Mouse (Mus musculus) heart, postnatal 0 days (tissue): Measurements from ENCODE around the gene Dnaic2. TPM values are rescaled to one million over a fixed set of nuclear protein-coding genes. Genes with fewer than 3 reads are reported as not detected.

Experiments used
- ATAC-seq: fragments of 200-750 bp; cut with Nextera tagmentation; 2 replicates; pipeline ENCODE4 v1.8.0; 2017; ENCODE audit warnings: low read depth, moderate number of reproducible peaks, moderate library complexity; ENCODE audit not compliant: insufficient read depth
- DNase-seq: peaks from one replicate; pipeline ENCODE4 v3.0.0-alpha.2; 2016; ENCODE audit warnings: low spot score
- H3K27ac ChIP-seq: fragments of 300-500 bp; sonication (generic); 2 replicates; pipeline ENCODE4 v1.5.1; 2014; ENCODE audit warnings: low read depth, mild to moderate bottlenecking
- H3K27me3 ChIP-seq: fragments of 300-500 bp; sonication (generic); 2 replicates; pipeline ENCODE4 v1.6.1; 2014; ENCODE audit warnings: low read length, mixed read lengths; ENCODE audit not compliant: control insufficient read depth, insufficient read depth
- H3K36me3 ChIP-seq: fragments of 300-500 bp; sonication (generic); replicated peaks from 2 replicates; pipeline ENCODE4 v1.6.1; 2014; ENCODE audit warnings: low read length, mixed read lengths; ENCODE audit not compliant: control insufficient read depth, insufficient read depth
- H3K4me1 ChIP-seq: fragments of 300-500 bp; sonication (generic); 2 replicates; pipeline ENCODE4 v1.6.1; 2014; ENCODE audit warnings: antibody characterized with exemption; ENCODE audit not compliant: control insufficient read depth, insufficient read depth
- H3K4me2 ChIP-seq: fragments of 300-500 bp; sonication (generic); 2 replicates; pipeline ENCODE4 v1.6.1; 2014; ENCODE audit warnings: low read depth, mild to moderate bottlenecking, low read length, moderate library complexity
- H3K4me3 ChIP-seq: fragments of 300-500 bp; sonication (generic); 2 replicates; pipeline ENCODE4 v1.5.1; 2014; ENCODE audit warnings: low read depth, low read length
- H3K9ac ChIP-seq: fragments of 300-500 bp; sonication (generic); replicated peaks from 2 replicates; pipeline ENCODE4 v1.6.1; 2014; ENCODE audit warnings: low read depth, low read length, mixed read lengths
- H3K9me3 ChIP-seq: fragments of 300-500 bp; sonication (generic); replicated peaks from 2 replicates; pipeline ENCODE4 v1.6.1; 2016; ENCODE audit warnings: low read length; ENCODE audit not compliant: control insufficient read depth
- CTCF ChIP-seq: IDR thresholded peaks from 2 replicates; pipeline ENCODE4 v1.5.1; 2016; ENCODE audit warnings: antibody characterized with exemption, control low read depth, low read depth
- EP300 ChIP-seq: IDR thresholded peaks from 2 replicates; pipeline ENCODE4 v1.6.1; 2016; ENCODE audit warnings: antibody characterized with exemption, low read depth
- WGBS: fragments of 180-500 bp; shearing (Covaris S2); extraction: QIAGEN DNeasy Blood & Tissue Kit; methylation state at CpG from one replicate; pipeline ENCODE4 v1.1.7; 2014; 5-methylcytosine and 5-hydroxymethylcytosine counted together
- polyA plus RNA-seq: library from polyadenylated mRNA; unstranded; fragments of >200 nt; fragmentation: Nextera tagmentation; extraction: Ambion mirVana; gene quantifications from 2 replicates; pipeline ENCODE4 v1.2.1, GENCODE M21; 2015
- total RNA-seq: library from RNA; depleted of rRNA; stranded (reverse); fragments of >200 nt; gene quantifications from 2 replicates; pipeline ENCODE4 v1.2.3, GENCODE M21; 2014; ENCODE audit warnings: low replicate concordance; rRNA removed

The Dnaic2 gene
- total and polyA plus RNA-seq, 2 experiments from 2014 or later, result 0.33 TPM; not detected in 1

GRCm38 (mm10) chr11:114801906-114802305, 74.7 kb downstream of the Dnaic2 start:
- Histone ChIP-seq H3K4me1 (no peaks in the 10 kb centered on the region), H3K36me3 (no peaks in the 10 kb centered on the region), H3K27ac (no peak overlapping the region), H3K9ac (no peak overlapping the region), H3K4me2 (no peak overlapping the region), H3K27me3 (0 out of 2 replicates have a peak, but pooled peaks cover 4% of the 10 kb centered on the region), H3K9me3 (no peaks in the 10 kb centered on the region; the same call in 1 of the 2 replicates), H3K4me3 (no peak overlapping the region)
- ATAC-seq (no peak), DNase-seq (no peak)
- WGBS, result 96% methylated on average over 1 of the region's 1 CpGs
- no peak for TF ChIP-seq EP300

GRCm38 (mm10) chr11:114802540-114803267, 75.5 kb downstream of the Dnaic2 start:
- H3K9ac ChIP-seq, result no peak overlapping the region
- ATAC-seq (no peak), DNase-seq (no peak)
- no peaks in the 10 kb centered on the region for H3K4me1 ChIP-seq
- no peak overlapping the region for H3K4me3 ChIP-seq
- H3K4me2 ChIP-seq, result no peak overlapping the region
- H3K36me3 ChIP-seq, result no peaks in the 10 kb centered on the region
- no peak for TF ChIP-seq CTCF
- no peak for TF ChIP-seq EP300
- WGBS, result 57% methylated on average over 15 of the region's 15 CpGs
- no peaks in the 10 kb centered on the region for H3K27me3 ChIP-seq
- no peak overlapping the region for H3K27ac ChIP-seq
- H3K9me3 ChIP-seq, result no peaks in the 10 kb centered on the region; the same call in 1 of the 2 replicates

GRCm38 (mm10) chr11:114803990-114804389, 76.8 kb downstream of the Dnaic2 start:
- Histone ChIP-seq H3K36me3 (no peaks in the 10 kb centered on the region), H3K9me3 (no peaks in the 10 kb centered on the region; the same call in 1 of the 2 replicates), H3K9ac (no peak overlapping the region), H3K4me3 (no peak overlapping the region), H3K27ac (no peak overlapping the region), H3K4me1 (no peaks in the 10 kb centered on the region), H3K4me2 (no peak overlapping the region), H3K27me3 (no peaks in the 10 kb centered on the region)
- DNase-seq (no peak), ATAC-seq (no peak)
- no peak for TF ChIP-seq EP300
- no peak for TF ChIP-seq CTCF
- WGBS, result 51% methylated on average over 8 of the region's 8 CpGs

GRCm38 (mm10) chr11:114807025-114807424, 79.8 kb downstream of the Dnaic2 start:
- no peak for TF ChIP-seq EP300
- no peak for TF ChIP-seq CTCF
- no peaks in the 10 kb centered on the region for H3K36me3 ChIP-seq
- H3K4me2 ChIP-seq, result no peak overlapping the region
- H3K4me3 ChIP-seq, result no peak overlapping the region
- no peaks in the 10 kb centered on the region for H3K27me3 ChIP-seq
- H3K4me1 ChIP-seq, result no peaks in the 10 kb centered on the region
- DNase-seq (no peak), ATAC-seq (no peak)
- 64% methylated on average over 2 of the region's 2 CpGs for WGBS
- no peak overlapping the region for H3K27ac ChIP-seq
- H3K9me3 ChIP-seq, result no peaks in the 10 kb centered on the region
- no peak overlapping the region for H3K9ac ChIP-seq

Other genes starting within 250 kb of the Dnaic2 start
- 331 and 650 TPM in 2 replicates for gene Rpl38, start 58.9 kb upstream of the Dnaic2 start, total RNA-seq
- 773 and 797 TPM in 2 replicates for gene Rpl38, start 58.9 kb upstream of the Dnaic2 start, polyA plus RNA-seq
- gene Ttyh2, start 52.0 kb upstream of the Dnaic2 start, total RNA-seq, result 12.4 and 17.6 TPM in 2 replicates
- 10.5 and 11.8 TPM in 2 replicates for gene Ttyh2, start 52.0 kb upstream of the Dnaic2 start, polyA plus RNA-seq
- gene Kif19a, start 38.0 kb downstream of the Dnaic2 start, total RNA-seq, result 2.7 TPM in 1 of 2 replicates, not detected in the other
- gene Kif19a, start 38.0 kb downstream of the Dnaic2 start, polyA plus RNA-seq, result 0.08 and 0.14 TPM in 2 replicates
- gene Btbd17, start 68.5 kb downstream of the Dnaic2 start, total RNA-seq, result not detected in 2 replicates
- gene Btbd17, start 68.5 kb downstream of the Dnaic2 start, polyA plus RNA-seq, result 0.12 and 0.18 TPM in 2 replicates
- gene Gpr142, start 71.5 kb downstream of the Dnaic2 start, total RNA-seq, result not detected in 2 replicates
- not detected in 2 replicates for gene Gpr142, start 71.5 kb downstream of the Dnaic2 start, polyA plus RNA-seq
- 14.1 and 16.5 TPM in 2 replicates for gene Gprc5c, start 123.7 kb downstream of the Dnaic2 start, total RNA-seq
- gene Gprc5c, start 123.7 kb downstream of the Dnaic2 start, polyA plus RNA-seq, result 6.8 and 7.5 TPM in 2 replicates
- gene Cd300a, start 162.6 kb downstream of the Dnaic2 start, total RNA-seq, result 0.35 TPM in 1 of 2 replicates, not detected in the other
- 0.92 and 0.97 TPM in 2 replicates for gene Cd300a, start 162.6 kb downstream of the Dnaic2 start, polyA plus RNA-seq
- gene Cd300lb, start 207.0 kb downstream of the Dnaic2 start, total RNA-seq, result not detected in 2 replicates
- gene Cd300lb, start 207.0 kb downstream of the Dnaic2 start, polyA plus RNA-seq, result 0.33 and 0.37 TPM in 2 replicates
- not detected in 2 replicates for gene Cd300c, start 241.7 kb downstream of the Dnaic2 start, total RNA-seq
- gene Cd300c, start 241.7 kb downstream of the Dnaic2 start, polyA plus RNA-seq, result not detected in 2 replicates